In genomic region chr11:97412808-97413347, GRCm38 (mm10) we compare ENCODE assay signal across 8 mouse cellular contexts. TPM values are rescaled to one million over a fixed set of nuclear protein-coding genes. Genes with fewer than 3 reads are reported as not detected.
A peak's percentile ranks its signal among the peaks of the same experiment; 100 is the strongest.
DNase-seq lines count a peak whose midpoint lies in the region; ATAC-seq and TF ChIP-seq lines count a peak whose summit lies in the region.

No protein-coding gene starts in this region.

- DNase-seq in heart, postnatal 4 days: no peak
- peak; percentile 72 for DNase-seq in ES-CJ7 (ENCODE audit: low read depth, low spot score)
- no peak for DNase-seq in layer of hippocampus, adult 11-12 months (ENCODE audit: low spot score)
- DNase-seq in cerebellum, adult 2 months: no peak
- DNase-seq in B cell, adult 2 months: no peak

- no peak for TF ChIP-seq POLR2A in cerebellum, adult 2 months (IDR thresholded peaks at IDR 0.05; ENCODE audit: borderline replicate concordance, insufficient read depth, low read length)

- H3K27ac ChIP-seq in heart, embryonic 13.5 days (replicated peaks): peak overlapping the region; percentile 86
- peak overlapping the region; percentile 59 for H3K27ac ChIP-seq in liver, embryonic 16.5 days (ENCODE audit: low read length)
- no peak overlapping the region for H3K27ac ChIP-seq in cerebellum, adult 2 months (ENCODE audit: insufficient read depth, low read length)

- WGBS in heart, embryonic 13.5 days: 42% methylated on average over 10 of the region's 10 CpGs
- WGBS in liver, embryonic 16.5 days (ENCODE audit: insufficient replicate concordance): 25% methylated on average over 10 of the region's 10 CpGs
- WGBS in cerebellum, adult 2 months: 64% methylated on average over 10 of the region's 10 CpGs

- H3K4me1 ChIP-seq in heart, embryonic 13.5 days: peaks cover 39% of the 10 kb centered on the region
- peaks cover 36% of the 10 kb centered on the region for H3K4me1 ChIP-seq in liver, embryonic 16.5 days (ENCODE audit: control insufficient read depth, low read depth, low read length)
- peaks cover 3% of the 10 kb centered on the region; the same call in 1 of the 2 replicates for H3K4me1 ChIP-seq in cerebellum, adult 2 months (ENCODE audit: control insufficient read depth, insufficient read depth, low read length)

- H3K9ac ChIP-seq in heart, embryonic 13.5 days: peak overlapping the region; percentile 25; the same call in 1 of the 2 replicates
- no peak overlapping the region; the same call in 1 of the 2 replicates for H3K9ac ChIP-seq in liver, embryonic 16.5 days (ENCODE audit: low read depth, low read length)

- no peak for TF ChIP-seq CTCF in cerebellum, adult 2 months (IDR thresholded peaks at IDR 0.05; ENCODE audit: borderline replicate concordance, insufficient read depth, low read depth, low read length)

- H3K4me2 ChIP-seq in heart, embryonic 13.5 days: peak overlapping the region; percentile 12; the same call in 1 of the 2 replicates
- no peak overlapping the region for H3K4me2 ChIP-seq in liver, embryonic 16.5 days (ENCODE audit: low read depth, low read length)

- H3K9me3 ChIP-seq in heart, embryonic 13.5 days: no peaks in the 10 kb centered on the region
- no peaks in the 10 kb centered on the region for H3K9me3 ChIP-seq in liver, embryonic 16.5 days (replicated peaks; ENCODE audit: control insufficient read depth, low read length)

- H3K4me3 ChIP-seq in heart, embryonic 13.5 days: no peak overlapping the region
- H3K4me3 ChIP-seq in liver, embryonic 16.5 days (ENCODE audit: low read depth, low read length): no peak overlapping the region
- no peak overlapping the region for H3K4me3 ChIP-seq in cerebellum, adult 2 months (replicated peaks; ENCODE audit: insufficient read depth, low read depth, low read length)

- H3K27me3 ChIP-seq in heart, embryonic 13.5 days (replicated peaks): no peaks in the 10 kb centered on the region
- no peaks in the 10 kb centered on the region for H3K27me3 ChIP-seq in liver, embryonic 16.5 days (ENCODE audit: control insufficient read depth, insufficient read depth, low read depth, low read length)
- no peaks in the 10 kb centered on the region for H3K27me3 ChIP-seq in cerebellum, adult 2 months (ENCODE audit: control insufficient read depth, insufficient read depth, low read length)

- no peaks in the 10 kb centered on the region for H3K36me3 ChIP-seq in heart, embryonic 13.5 days
- no peaks in the 10 kb centered on the region for H3K36me3 ChIP-seq in liver, embryonic 16.5 days (ENCODE audit: control insufficient read depth, insufficient read depth)

- ATAC-seq in heart, embryonic 13.5 days (ENCODE audit: extremely low read depth, insufficient number of reproducible peaks, low FRiP score, low TSS enrichment): no peak
- peak; percentile 60 for ATAC-seq in granulocyte monocyte progenitor cell, adult 5-6 weeks (replicated peaks; ENCODE audit: poor library complexity, severe bottlenecking)
- ATAC-seq in liver, embryonic 16.5 days (ENCODE audit: low read depth): no peak

RNA-seq across cellular contexts. Expression of gene Arhgap23, which starts 2.5 kb away (rescaled TPM):
- 6.6 and 6.9 TPM in 2 replicates for polyA plus RNA-seq in heart, embryonic 13.5 days (2015; fragmentation: Nextera tagmentation; extraction: Ambion mirVana)
- total RNA-seq in heart, postnatal 4 days (2021): 10 to 100 TPM; 51.0 to 52.3 TPM
- total RNA-seq in granulocyte monocyte progenitor cell, adult 5-6 weeks (2014; fragmentation: Nextera tagmentation): 9.7 and 13.0 TPM in 2 replicates
- total RNA-seq in granulocyte monocyte progenitor cell, adult 5-6 weeks (2017): 3.4 and 4.0 TPM in 2 replicates
- polyA plus RNA-seq in liver, embryonic 16.5 days (2015; fragmentation: Nextera tagmentation; extraction: Ambion mirVana): 4.8 and 5.4 TPM in 2 replicates
- 68.9 and 77.2 TPM in 2 replicates for polyA plus RNA-seq in cerebellum, adult 2 months (2012; rRNA removed)

RNA-seq across cellular contexts. Expression of gene Socs7, which starts 50.5 kb away (rescaled TPM):
- 3.2 and 3.4 TPM in 2 replicates for polyA plus RNA-seq in heart, embryonic 13.5 days (2015; fragmentation: Nextera tagmentation; extraction: Ambion mirVana)
- 10 to 100 TPM; 24.2 to 28.9 TPM for total RNA-seq in heart, postnatal 4 days (2021)
- 5.5 and 6.3 TPM in 2 replicates for total RNA-seq in granulocyte monocyte progenitor cell, adult 5-6 weeks (2014; fragmentation: Nextera tagmentation)
- total RNA-seq in granulocyte monocyte progenitor cell, adult 5-6 weeks (2017): 7.9 and 9.5 TPM in 2 replicates
- polyA plus RNA-seq in liver, embryonic 16.5 days (2015; fragmentation: Nextera tagmentation; extraction: Ambion mirVana): 1.0 and 1.1 TPM in 2 replicates
- polyA plus RNA-seq in cerebellum, adult 2 months (2012; rRNA removed): 54.3 and 61.2 TPM in 2 replicates

Comparison
In these comparisons a context has a peak if more than half of its experiments do, and no peak if none do; other contexts are left out.
1. RNA of gene Socs7, which starts 50.5 kb away (polyA plus RNA-seq): 54.3 to 61.2 TPM in cerebellum, adult 2 months; 3.2 to 3.4 TPM in heart, embryonic 13.5 days and 1.0 to 1.1 TPM in liver, embryonic 16.5 days; every median in the first group is over 10 times any median in the second.